Mouse (Mus musculus): ENCODE results near the gene Trdmt1. TPM values are rescaled to one million over a fixed set of nuclear protein-coding genes. Genes with fewer than 3 reads are reported as not detected.

Gene Trdmt1
- polyA plus RNA-seq, 1 experiment = 14.3 TPM

DNA sequence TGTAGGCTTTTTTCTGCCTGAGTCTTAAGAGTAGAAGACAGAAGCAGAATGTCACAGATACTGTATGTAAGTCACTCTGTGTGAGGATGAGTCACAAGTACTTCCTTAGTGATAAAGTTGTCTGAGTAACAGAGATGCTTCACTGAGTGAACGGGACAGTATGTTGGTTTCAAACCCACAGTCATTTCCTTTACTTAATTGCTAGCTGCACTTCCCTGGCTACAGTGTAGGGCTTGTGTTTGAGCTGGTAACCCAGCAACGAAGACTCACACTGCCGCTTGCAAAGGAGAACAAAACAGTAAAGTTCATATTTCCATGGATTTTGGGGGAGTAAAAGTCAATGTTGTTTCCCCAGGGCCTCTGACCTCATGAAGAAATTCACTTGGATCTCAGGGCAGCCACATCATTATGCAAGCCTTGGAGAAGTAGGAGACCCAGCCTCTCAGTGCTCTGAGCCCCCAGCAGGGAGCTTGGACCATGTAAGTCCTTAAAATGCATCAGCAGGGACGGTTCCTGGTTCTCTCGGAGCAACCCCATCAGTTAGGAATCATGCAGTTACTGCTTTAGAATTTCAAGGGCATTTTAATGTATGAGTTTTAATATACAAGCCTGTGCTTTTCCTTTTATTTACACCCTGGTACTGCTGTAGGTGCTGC is 14.3 kb upstream of the Trdmt1 start:
- Histone ChIP-seq H3K27ac (ENCODE audit: insufficient read depth, low read length) (peak overlapping the region; percentile 89), H3K4me3 (ENCODE audit: insufficient read depth, low read length) (no peak overlapping the region)
- TF ChIP-seq POLR2A (IDR thresholded peaks at IDR 0.05; ENCODE audit: low read depth, low read length) = no peak; the same call in 1 of the 2 replicates
- TF ChIP-seq CTCF (IDR thresholded peaks at IDR 0.05; ENCODE audit: borderline replicate concordance, insufficient read depth, low read length) = no peak

GRCm38 (mm10) chr2:13557145-13558030 is 12.9 kb upstream of the Trdmt1 start:
- Histone ChIP-seq H3K27ac (ENCODE audit: insufficient read depth, low read length) (peak overlapping the region; percentile 100), H3K4me1 (ENCODE audit: control insufficient read depth, insufficient read depth, low read length) (peaks cover 27% of the 10 kb centered on the region)
- TF ChIP-seq CTCF (IDR thresholded peaks at IDR 0.05; ENCODE audit: borderline replicate concordance, insufficient read depth, low read length) = no peak
- TF ChIP-seq POLR2A (IDR thresholded peaks at IDR 0.05; ENCODE audit: low read depth, low read length) = 0 out of 2 replicates have a peak, but pooled peaks have one; percentile 10

More for the DNA sequence above, 14.3 kb upstream of the Trdmt1 start:
- H3K4me1 ChIP-seq (ENCODE audit: control insufficient read depth, insufficient read depth, low read length) = peaks cover 21% of the 10 kb centered on the region

GRCm38 (mm10) chr2:13556239-13556638 is 11.8 kb upstream of the Trdmt1 start:
- H3K4me1 ChIP-seq (ENCODE audit: control insufficient read depth, insufficient read depth, low read length) = peaks cover 27% of the 10 kb centered on the region
- TF ChIP-seq CTCF (IDR thresholded peaks at IDR 0.05; ENCODE audit: borderline replicate concordance, insufficient read depth, low read length) (no peak), POLR2A (IDR thresholded peaks at IDR 0.05; ENCODE audit: low read depth, low read length) (no peak)
- no peak overlapping the region for H3K4me3 ChIP-seq (ENCODE audit: insufficient read depth, low read length)
- peak overlapping the region; percentile 71 for H3K27ac ChIP-seq (ENCODE audit: insufficient read depth, low read length)

More at GRCm38 (mm10) chr2:13557145-13558030, 12.9 kb upstream of the Trdmt1 start:
- H3K4me3 ChIP-seq (ENCODE audit: insufficient read depth, low read length) = no peak overlapping the region

DNA sequence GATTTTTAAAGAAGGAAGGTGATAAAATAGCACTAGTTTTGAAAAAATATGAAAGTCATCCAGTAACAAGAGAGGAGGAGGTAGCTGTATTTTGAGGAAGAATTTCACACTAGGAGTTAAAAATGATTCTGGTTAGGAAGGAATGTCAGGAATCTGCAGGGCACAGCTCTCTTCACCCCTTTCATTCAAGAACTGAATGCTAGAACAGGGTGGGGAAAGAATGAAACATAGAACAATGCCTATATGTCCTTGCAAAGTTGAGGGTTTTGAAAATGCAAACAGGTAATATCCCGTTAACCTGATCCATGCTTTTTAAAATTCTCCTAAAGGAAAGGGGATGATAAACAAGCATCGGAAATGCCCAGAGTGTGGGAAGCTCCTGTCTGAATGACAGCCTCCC is 9.5 kb upstream of the Trdmt1 start:
- H3K4me1 ChIP-seq (ENCODE audit: control insufficient read depth, insufficient read depth, low read length) = peaks cover 19% of the 10 kb centered on the region

DNA sequence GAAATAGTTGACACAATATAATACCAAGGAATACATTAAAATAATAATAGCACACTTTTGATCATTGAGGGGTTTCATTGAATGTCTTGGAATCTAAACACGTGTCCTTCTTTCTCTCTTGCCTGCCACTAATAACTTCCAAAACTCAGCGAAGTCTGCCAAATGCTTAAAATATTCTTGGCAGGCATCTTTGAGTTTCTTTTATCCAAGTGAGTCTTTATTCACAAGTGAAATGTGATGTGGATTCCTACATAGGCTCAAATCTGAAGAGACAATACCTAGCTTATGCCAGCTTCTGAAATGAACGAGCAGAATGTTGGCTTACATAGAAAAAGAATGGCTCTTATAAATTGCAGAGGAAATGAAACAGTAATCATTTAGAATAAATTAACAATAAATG is 4.3 kb upstream of the Trdmt1 start:
- Histone ChIP-seq H3K4me3 (ENCODE audit: insufficient read depth, low read length) (no peak overlapping the region), H3K27ac (ENCODE audit: insufficient read depth, low read length) (no peak overlapping the region), H3K4me1 (ENCODE audit: control insufficient read depth, insufficient read depth, low read length) (peaks cover 6% of the 10 kb centered on the region)
- TF ChIP-seq CTCF (IDR thresholded peaks at IDR 0.05; ENCODE audit: borderline replicate concordance, insufficient read depth, low read length) (no peak), POLR2A (IDR thresholded peaks at IDR 0.05; ENCODE audit: low read depth, low read length) (no peak)

More for the DNA sequence above, 9.5 kb upstream of the Trdmt1 start:
- Histone ChIP-seq H3K27ac (ENCODE audit: insufficient read depth, low read length) (peak overlapping the region; percentile 83), H3K4me3 (ENCODE audit: insufficient read depth, low read length) (no peak overlapping the region)
- TF ChIP-seq POLR2A (IDR thresholded peaks at IDR 0.05; ENCODE audit: low read depth, low read length) (no peak), CTCF (IDR thresholded peaks at IDR 0.05; ENCODE audit: borderline replicate concordance, insufficient read depth, low read length) (no peak)

GRCm38 (mm10) chr2:13543519-13544124 is 846 bp downstream of the Trdmt1 start:
- TF ChIP-seq POLR2A (IDR thresholded peaks at IDR 0.05; ENCODE audit: low read depth, low read length) (no peak; the same call in 1 of the 2 replicates), CTCF (IDR thresholded peaks at IDR 0.05; ENCODE audit: borderline replicate concordance, insufficient read depth, low read length) (no peak)
- Histone ChIP-seq H3K27ac (ENCODE audit: insufficient read depth, low read length) (peak overlapping the region; percentile 88), H3K4me3 (ENCODE audit: insufficient read depth, low read length) (peak overlapping the region; percentile 46; the same call in 1 of the 2 replicates), H3K4me1 (ENCODE audit: control insufficient read depth, insufficient read depth, low read length) (no peaks in the 10 kb centered on the region)

- H3K4me1 ChIP-seq (ENCODE audit: control insufficient read depth, insufficient read depth, low read length) = peaks cover 2% of the 10 kb centered on the region; the same call in 1 of the 2 replicates
- no peak overlapping the region for H3K27ac ChIP-seq (ENCODE audit: insufficient read depth, low read length)
- TF ChIP-seq POLR2A (IDR thresholded peaks at IDR 0.05; ENCODE audit: low read depth, low read length) = no peak
- no peak for TF ChIP-seq CTCF (IDR thresholded peaks at IDR 0.05; ENCODE audit: borderline replicate concordance, insufficient read depth, low read length)
- H3K4me3 ChIP-seq (ENCODE audit: insufficient read depth, low read length) = no peak overlapping the region
These were observed 4.6 kb downstream of the Trdmt1 start for GRCm38 (mm10) chr2:13539860-13540259.

- H3K4me3 ChIP-seq (ENCODE audit: insufficient read depth, low read length) = no peak overlapping the region
- peaks cover 3% of the 10 kb centered on the region; the same call in 1 of the 2 replicates for H3K4me1 ChIP-seq (ENCODE audit: control insufficient read depth, insufficient read depth, low read length)
- TF ChIP-seq POLR2A (IDR thresholded peaks at IDR 0.05; ENCODE audit: low read depth, low read length) (no peak), CTCF (IDR thresholded peaks at IDR 0.05; ENCODE audit: borderline replicate concordance, insufficient read depth, low read length) (no peak)
- H3K27ac ChIP-seq (ENCODE audit: insufficient read depth, low read length) = no peak overlapping the region
These were observed 5.6 kb downstream of the Trdmt1 start for GRCm38 (mm10) chr2:13538704-13539377.

GRCm38 (mm10) chr2:13538258-13538657 is 6.2 kb downstream of the Trdmt1 start:
- H3K4me1 ChIP-seq (ENCODE audit: control insufficient read depth, insufficient read depth, low read length) = peaks cover 3% of the 10 kb centered on the region; the same call in 1 of the 2 replicates
- H3K27ac ChIP-seq (ENCODE audit: insufficient read depth, low read length) = no peak overlapping the region
- TF ChIP-seq CTCF (IDR thresholded peaks at IDR 0.05; ENCODE audit: borderline replicate concordance, insufficient read depth, low read length) = no peak
- no peak for TF ChIP-seq POLR2A (IDR thresholded peaks at IDR 0.05; ENCODE audit: low read depth, low read length)
- no peak overlapping the region for H3K4me3 ChIP-seq (ENCODE audit: insufficient read depth, low read length)

Measured in embryonic fibroblast, embryonic 13.5 days (primary cell).